Mouse (Mus musculus): ENCODE measurements around the gene Cd209g.
"Not testable (repeated sequence)": the region's sequence is repeated elsewhere in the genome, so short reads cannot be mapped to it uniquely, and the experiment has no call there.

Cd209g gene

GRCm38 (mm10) chr8:4133798-4134197 is at the start of gene Cd209g:
Gene Cd209g, plus strand, starts transcription at chr8:4134098.
- no peak for DNase-seq (ENCODE audit: low spot score in 2 of 2)

- DNase-seq (ENCODE audit: low spot score in 2 of 2), result not testable (repeated sequence)
Observed at GRCm38 (mm10) chr8:4087180-4087722, 46.6 kb upstream of the Cd209g start.

GRCm38 (mm10) chr8:4088514-4088913 is 45.4 kb upstream of the Cd209g start:
- DNase-seq (ENCODE audit: low spot score in 2 of 2), result not testable (repeated sequence)

GRCm38 (mm10) chr8:4105735-4106134 is 28.2 kb upstream of the Cd209g start, which contains the start of gene Cd209f:
Gene Cd209f, minus strand, starts transcription at chr8:4105835.
- DNase-seq (ENCODE audit: low spot score in 2 of 2), result not testable (repeated sequence)

GRCm38 (mm10) chr8:4139660-4140646 is 6.1 kb downstream of the Cd209g start:
- DNase-seq (ENCODE audit: low spot score in 2 of 2), result peak; percentile 39 to 78

- DNase-seq (ENCODE audit: low spot score in 2 of 2), result no peak
Observed at GRCm38 (mm10) chr8:4141721-4142120, 7.8 kb downstream of the Cd209g start.

GRCm38 (mm10) chr8:4147272-4147671 is 13.4 kb downstream of the Cd209g start:
- no peak for DNase-seq (ENCODE audit: low spot score in 2 of 2)

- DNase-seq (ENCODE audit: low spot score in 2 of 2), result no peak
Observed at GRCm38 (mm10) chr8:4154878-4155277, 21.0 kb downstream of the Cd209g start.

GRCm38 (mm10) chr8:4162786-4163185 is 28.9 kb downstream of the Cd209g start:
- DNase-seq (ENCODE audit: low spot score in 2 of 2), result no peak

GRCm38 (mm10) chr8:4165176-4165851 is 31.4 kb downstream of the Cd209g start:
- no peak for DNase-seq (ENCODE audit: low spot score in 2 of 2)

- DNase-seq (ENCODE audit: low spot score in 2 of 2), result peak; percentile 98 to 99
Observed at GRCm38 (mm10) chr8:4165852-4166751, 32.2 kb downstream of the Cd209g start, which contains the start of gene Evi5l. Gene Evi5l, plus strand, starts transcription at chr8:4166567.

- DNase-seq (ENCODE audit: low spot score in 2 of 2), result no peak
Observed at GRCm38 (mm10) chr8:4166881-4167525, 33.1 kb downstream of the Cd209g start.

- DNase-seq (ENCODE audit: low spot score in 2 of 2), result no peak
Observed at GRCm38 (mm10) chr8:4167918-4168317, 34.0 kb downstream of the Cd209g start.

GRCm38 (mm10) chr8:4172486-4172885 is 38.6 kb downstream of the Cd209g start:
- DNase-seq (ENCODE audit: low spot score in 2 of 2), result no peak

GRCm38 (mm10) chr8:4174018-4174417 is 40.1 kb downstream of the Cd209g start:
- no peak for DNase-seq (ENCODE audit: low spot score in 2 of 2)

- no peak for DNase-seq (ENCODE audit: low spot score in 2 of 2)
Observed at GRCm38 (mm10) chr8:4183409-4183808, 49.5 kb downstream of the Cd209g start.

- no peak for DNase-seq (ENCODE audit: low spot score in 2 of 2)
Observed at GRCm38 (mm10) chr8:4186151-4186550, 52.3 kb downstream of the Cd209g start.

Data from frontal cortex, postnatal 14 days (tissue).